Mouse (Mus musculus): ENCODE measurements at regions not wholly inside any gene's neighbourhood (a gene's known extent, or its start where the extent isn't known, plus 50 kb on each side); places are given as distances from the start of the nearest gene placed in this dataset.

GRCm38 (mm10) chr3:68777801-68778200 lies 87.4 kb downstream of the Il12a start:
- Histone ChIP-seq H3K27ac (no peak overlapping the region), H3K4me1 (replicated peaks; ENCODE audit: control insufficient read depth, insufficient read depth, low read length) (no peaks in the 10 kb centered on the region), H3K36me3 (replicated peaks; ENCODE audit: control insufficient read depth, insufficient read depth) (no peaks in the 10 kb centered on the region), H3K4me2 (replicated peaks) (no peak overlapping the region), H3K27me3 (ENCODE audit: control insufficient read depth, insufficient read depth, low read length) (no peaks in the 10 kb centered on the region), H3K4me3 (replicated peaks; ENCODE audit: low read length) (no peak overlapping the region), H3K9me3 (ENCODE audit: control insufficient read depth, low read length) (no peaks in the 10 kb centered on the region), H3K9ac (no peak overlapping the region)
- 76% methylated on average over 2 of the region's 2 CpGs for WGBS
- DNase-seq (ENCODE audit: low spot score) (no peak), ATAC-seq (ENCODE audit: low FRiP score) (no peak)

DNA sequence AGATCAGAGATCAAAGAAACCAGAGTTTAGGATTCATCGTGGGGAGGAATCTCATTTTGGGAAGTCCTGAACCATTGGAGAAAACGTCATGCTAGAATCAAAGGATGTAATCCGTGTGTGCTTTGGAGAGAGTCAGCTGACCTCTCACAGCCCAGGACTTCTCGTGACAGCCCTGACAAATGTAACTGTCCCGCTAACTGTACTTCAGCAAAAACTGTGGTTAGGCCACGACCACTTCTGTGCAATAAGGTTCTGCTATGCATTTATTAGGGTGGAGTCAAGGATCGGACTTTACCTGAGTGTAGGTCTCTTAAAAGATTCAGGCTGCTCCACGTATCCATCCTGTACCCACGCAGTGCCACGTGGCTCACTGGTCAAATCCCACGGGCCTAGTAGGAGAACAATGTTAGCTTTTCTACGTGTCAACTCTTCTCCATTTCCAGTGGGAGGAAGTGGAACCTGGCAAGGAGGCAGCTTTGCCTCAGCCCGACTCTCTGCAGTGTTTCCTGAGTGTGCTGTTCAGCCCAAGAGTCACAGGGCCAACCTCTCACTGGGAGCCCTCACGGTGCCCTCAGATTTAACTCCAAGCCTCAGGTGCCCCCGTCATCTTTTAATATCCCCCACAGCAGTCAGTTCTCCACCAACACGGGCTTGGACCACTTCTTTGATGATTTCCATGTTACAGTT lies 88.1 kb downstream of the Il12a start:
- 88% methylated on average over 16 of the region's 16 CpGs for WGBS
- no peak overlapping the region for H3K4me2 ChIP-seq (replicated peaks)
- H3K27me3 ChIP-seq (ENCODE audit: control insufficient read depth, insufficient read depth, low read length): no peaks in the 10 kb centered on the region
- ATAC-seq (ENCODE audit: low FRiP score) (no peak), DNase-seq (ENCODE audit: low spot score) (no peak)
- no peaks in the 10 kb centered on the region for H3K9me3 ChIP-seq (ENCODE audit: control insufficient read depth, low read length)
- H3K4me1 ChIP-seq (replicated peaks; ENCODE audit: control insufficient read depth, insufficient read depth, low read length): no peaks in the 10 kb centered on the region
- H3K9ac ChIP-seq: no peak overlapping the region
- H3K4me3 ChIP-seq (replicated peaks; ENCODE audit: low read length): no peak overlapping the region
- no peak overlapping the region for H3K27ac ChIP-seq
- H3K36me3 ChIP-seq (replicated peaks; ENCODE audit: control insufficient read depth, insufficient read depth): no peaks in the 10 kb centered on the region

- DNase-seq (ENCODE audit: low spot score) (no peak), ATAC-seq (ENCODE audit: low FRiP score) (no peak)
- H3K27me3 ChIP-seq (ENCODE audit: control insufficient read depth, insufficient read depth, low read length): no peaks in the 10 kb centered on the region
- H3K9ac ChIP-seq: no peak overlapping the region
- no peak overlapping the region for H3K4me3 ChIP-seq (replicated peaks; ENCODE audit: low read length)
- H3K27ac ChIP-seq: no peak overlapping the region
- no peak overlapping the region for H3K4me2 ChIP-seq (replicated peaks)
- WGBS: 57% methylated on average over 7 of the region's 7 CpGs
- no peaks in the 10 kb centered on the region for H3K9me3 ChIP-seq (ENCODE audit: control insufficient read depth, low read length)
- no peaks in the 10 kb centered on the region for H3K4me1 ChIP-seq (replicated peaks; ENCODE audit: control insufficient read depth, insufficient read depth, low read length)
- H3K36me3 ChIP-seq (replicated peaks; ENCODE audit: control insufficient read depth, insufficient read depth): no peaks in the 10 kb centered on the region
Measured at GRCm38 (mm10) chr3:68780843-68781242, 88.5 kb upstream of the 1110032F04Rik start.

DNA sequence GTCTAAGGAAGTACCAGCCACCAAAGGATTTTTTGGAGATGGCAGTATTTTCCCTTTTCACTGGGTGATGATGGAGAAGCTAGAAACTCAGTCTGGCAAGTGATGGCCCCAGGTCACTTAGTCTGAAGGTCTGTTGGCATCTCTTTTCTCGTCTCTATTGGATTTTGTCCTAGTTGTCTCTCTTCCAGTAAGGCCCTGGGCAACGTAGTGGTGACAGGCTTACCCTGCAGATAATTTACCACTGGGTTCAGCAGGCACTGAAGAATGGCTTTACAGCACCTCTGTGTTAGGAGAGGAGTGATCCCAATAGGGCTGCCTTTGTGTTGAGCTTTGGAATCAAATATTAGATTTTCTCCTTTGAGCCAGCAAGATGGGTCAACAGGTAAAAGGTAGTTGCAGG lies 87.9 kb upstream of the 1110032F04Rik start:
- H3K9me3 ChIP-seq (ENCODE audit: control insufficient read depth, low read length): no peaks in the 10 kb centered on the region
- 71% methylated on average over 2 of the region's 2 CpGs for WGBS
- no peaks in the 10 kb centered on the region for H3K4me1 ChIP-seq (replicated peaks; ENCODE audit: control insufficient read depth, insufficient read depth, low read length)
- no peak overlapping the region for H3K9ac ChIP-seq
- DNase-seq (ENCODE audit: low spot score): no peak
- no peak overlapping the region for H3K4me2 ChIP-seq (replicated peaks)
- no peak overlapping the region for H3K4me3 ChIP-seq (replicated peaks; ENCODE audit: low read length)
- no peaks in the 10 kb centered on the region for H3K36me3 ChIP-seq (replicated peaks; ENCODE audit: control insufficient read depth, insufficient read depth)
- no peaks in the 10 kb centered on the region for H3K27me3 ChIP-seq (ENCODE audit: control insufficient read depth, insufficient read depth, low read length)
- no peak for ATAC-seq (ENCODE audit: low FRiP score)
- no peak overlapping the region for H3K27ac ChIP-seq

DNA sequence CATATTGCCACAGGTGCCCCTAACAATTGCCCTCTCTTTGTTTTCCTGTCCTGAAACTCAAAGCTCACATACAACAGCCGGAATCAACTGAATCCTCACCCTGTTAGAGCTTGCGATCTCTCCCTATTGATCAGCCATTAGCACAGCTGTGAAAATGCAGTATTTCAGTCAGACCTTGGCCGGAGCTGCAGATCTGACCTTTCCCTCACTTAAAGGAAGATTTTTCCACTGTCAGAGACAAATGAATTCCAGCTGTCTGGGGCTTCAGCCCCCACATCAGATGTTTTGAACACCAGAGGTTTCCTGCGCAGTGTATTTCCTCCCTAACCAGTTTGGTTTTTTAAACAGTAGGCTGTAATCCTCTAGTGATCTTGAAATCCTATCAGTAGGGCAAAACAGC lies 87.0 kb upstream of the 1110032F04Rik start:
- Histone ChIP-seq H3K4me2 (replicated peaks) (no peak overlapping the region), H3K4me1 (replicated peaks; ENCODE audit: control insufficient read depth, insufficient read depth, low read length) (no peaks in the 10 kb centered on the region), H3K36me3 (replicated peaks; ENCODE audit: control insufficient read depth, insufficient read depth) (no peaks in the 10 kb centered on the region), H3K9ac (no peak overlapping the region), H3K27ac (0 out of 2 replicates have a peak overlapping the region, but pooled peaks have one; percentile 14), H3K9me3 (ENCODE audit: control insufficient read depth, low read length) (no peaks in the 10 kb centered on the region), H3K4me3 (replicated peaks; ENCODE audit: low read length) (no peak overlapping the region), H3K27me3 (ENCODE audit: control insufficient read depth, insufficient read depth, low read length) (no peaks in the 10 kb centered on the region)
- DNase-seq (ENCODE audit: low spot score) (no peak), ATAC-seq (ENCODE audit: low FRiP score) (no peak)
- 62% methylated on average over 4 of the region's 4 CpGs for WGBS

DNA sequence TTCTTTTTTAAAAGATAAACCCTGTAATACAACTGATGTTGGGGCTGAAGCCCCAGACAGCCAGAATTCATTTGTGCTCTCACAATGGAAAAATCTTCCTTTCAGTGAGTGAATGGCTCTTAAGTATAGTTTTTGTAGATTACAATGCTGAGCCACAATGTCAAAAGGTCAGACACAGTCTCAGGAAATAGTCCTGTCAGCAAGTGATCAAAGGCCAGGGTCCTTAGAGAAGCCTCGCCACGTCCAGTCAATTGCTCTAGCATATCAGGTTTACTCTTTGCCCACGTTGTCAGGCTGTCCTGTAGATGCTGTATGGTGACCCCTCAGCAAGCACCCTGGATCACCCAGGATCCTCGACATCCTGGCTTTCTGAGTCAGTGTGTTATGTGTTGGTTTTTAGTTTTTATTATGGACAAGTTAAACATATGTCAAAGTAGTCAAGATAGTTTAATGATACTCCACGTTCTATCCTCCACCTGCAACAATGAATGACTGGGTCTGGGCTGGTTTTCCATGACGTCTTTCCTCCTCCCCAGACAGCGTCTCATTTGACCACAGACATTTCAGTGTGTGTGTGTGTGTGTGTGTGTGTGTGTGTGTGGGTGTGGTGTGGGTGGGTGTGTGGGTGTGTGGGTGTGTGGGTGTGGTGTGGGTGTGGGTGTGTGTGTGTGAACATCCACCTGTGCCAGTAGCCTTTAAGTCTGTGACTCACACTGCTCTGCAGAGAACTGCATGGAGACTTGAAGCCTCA lies 85.5 kb upstream of the 1110032F04Rik start:
- Histone ChIP-seq H3K27ac (no peak overlapping the region), H3K4me3 (replicated peaks; ENCODE audit: low read length) (no peak overlapping the region), H3K4me1 (replicated peaks; ENCODE audit: control insufficient read depth, insufficient read depth, low read length) (no peaks in the 10 kb centered on the region), H3K27me3 (ENCODE audit: control insufficient read depth, insufficient read depth, low read length) (no peaks in the 10 kb centered on the region), H3K4me2 (replicated peaks) (no peak overlapping the region), H3K9ac (no peak overlapping the region), H3K36me3 (replicated peaks; ENCODE audit: control insufficient read depth, insufficient read depth) (no peaks in the 10 kb centered on the region), H3K9me3 (ENCODE audit: control insufficient read depth, low read length) (no peaks in the 10 kb centered on the region)
- no peak for ATAC-seq (ENCODE audit: low FRiP score)
- DNase-seq (ENCODE audit: low spot score): no peak
- 56% methylated on average over 7 of the region's 7 CpGs for WGBS

GRCm38 (mm10) chr3:68786771-68787170 lies 82.6 kb upstream of the 1110032F04Rik start:
- no peaks in the 10 kb centered on the region for H3K4me1 ChIP-seq (replicated peaks; ENCODE audit: control insufficient read depth, insufficient read depth, low read length)
- no peak for DNase-seq (ENCODE audit: low spot score)
- no peak overlapping the region for H3K27ac ChIP-seq
- H3K4me3 ChIP-seq (replicated peaks; ENCODE audit: low read length): no peak overlapping the region
- H3K27me3 ChIP-seq (ENCODE audit: control insufficient read depth, insufficient read depth, low read length): no peaks in the 10 kb centered on the region
- no peak overlapping the region for H3K4me2 ChIP-seq (replicated peaks)
- no peak overlapping the region for H3K9ac ChIP-seq
- H3K9me3 ChIP-seq (ENCODE audit: control insufficient read depth, low read length): no peaks in the 10 kb centered on the region
- ATAC-seq (ENCODE audit: low FRiP score): no peak
- H3K36me3 ChIP-seq (replicated peaks; ENCODE audit: control insufficient read depth, insufficient read depth): no peaks in the 10 kb centered on the region
- WGBS: 92% methylated on average over 3 of the region's 3 CpGs

GRCm38 (mm10) chr3:68787385-68788175 lies 81.8 kb upstream of the 1110032F04Rik start:
- no peaks in the 10 kb centered on the region for H3K4me1 ChIP-seq (replicated peaks; ENCODE audit: control insufficient read depth, insufficient read depth, low read length)
- no peak overlapping the region for H3K9ac ChIP-seq
- no peaks in the 10 kb centered on the region for H3K27me3 ChIP-seq (ENCODE audit: control insufficient read depth, insufficient read depth, low read length)
- H3K36me3 ChIP-seq (replicated peaks; ENCODE audit: control insufficient read depth, insufficient read depth): no peaks in the 10 kb centered on the region
- H3K4me3 ChIP-seq (replicated peaks; ENCODE audit: low read length): no peak overlapping the region
- ATAC-seq (ENCODE audit: low FRiP score) (no peak), DNase-seq (ENCODE audit: low spot score) (no peak)
- H3K9me3 ChIP-seq (ENCODE audit: control insufficient read depth, low read length): no peaks in the 10 kb centered on the region
- H3K27ac ChIP-seq: no peak overlapping the region
- H3K4me2 ChIP-seq (replicated peaks): no peak overlapping the region
- WGBS: 55% methylated on average over 10 of the region's 10 CpGs

- no peak for ATAC-seq (ENCODE audit: low FRiP score)
- Histone ChIP-seq H3K9me3 (ENCODE audit: control insufficient read depth, low read length) (no peaks in the 10 kb centered on the region), H3K36me3 (replicated peaks; ENCODE audit: control insufficient read depth, insufficient read depth) (no peaks in the 10 kb centered on the region), H3K4me1 (replicated peaks; ENCODE audit: control insufficient read depth, insufficient read depth, low read length) (peaks cover 5% of the 10 kb centered on the region; the same call in 1 of the 2 replicates), H3K4me2 (replicated peaks) (no peak overlapping the region), H3K27ac (no peak overlapping the region), H3K27me3 (ENCODE audit: control insufficient read depth, insufficient read depth, low read length) (no peaks in the 10 kb centered on the region), H3K4me3 (replicated peaks; ENCODE audit: low read length) (no peak overlapping the region), H3K9ac (no peak overlapping the region)
- 89% methylated on average over 6 of the region's 6 CpGs for WGBS
- DNase-seq (ENCODE audit: low spot score): no peak
Measured at GRCm38 (mm10) chr3:68789491-68789890, 79.9 kb upstream of the 1110032F04Rik start.
